Mouse (Mus musculus): ENCODE measurements at regions not wholly inside any gene's neighbourhood (a gene's known extent, or its start where the extent isn't known, plus 50 kb on each side); places are given as distances from the start of the nearest gene placed in this dataset.
A peak's percentile ranks its signal among the peaks of the same experiment; 100 is the strongest.
"Not testable (repeated sequence)": the region's sequence is repeated elsewhere in the genome, so short reads cannot be mapped to it uniquely, and the experiment has no call there.

DNA sequence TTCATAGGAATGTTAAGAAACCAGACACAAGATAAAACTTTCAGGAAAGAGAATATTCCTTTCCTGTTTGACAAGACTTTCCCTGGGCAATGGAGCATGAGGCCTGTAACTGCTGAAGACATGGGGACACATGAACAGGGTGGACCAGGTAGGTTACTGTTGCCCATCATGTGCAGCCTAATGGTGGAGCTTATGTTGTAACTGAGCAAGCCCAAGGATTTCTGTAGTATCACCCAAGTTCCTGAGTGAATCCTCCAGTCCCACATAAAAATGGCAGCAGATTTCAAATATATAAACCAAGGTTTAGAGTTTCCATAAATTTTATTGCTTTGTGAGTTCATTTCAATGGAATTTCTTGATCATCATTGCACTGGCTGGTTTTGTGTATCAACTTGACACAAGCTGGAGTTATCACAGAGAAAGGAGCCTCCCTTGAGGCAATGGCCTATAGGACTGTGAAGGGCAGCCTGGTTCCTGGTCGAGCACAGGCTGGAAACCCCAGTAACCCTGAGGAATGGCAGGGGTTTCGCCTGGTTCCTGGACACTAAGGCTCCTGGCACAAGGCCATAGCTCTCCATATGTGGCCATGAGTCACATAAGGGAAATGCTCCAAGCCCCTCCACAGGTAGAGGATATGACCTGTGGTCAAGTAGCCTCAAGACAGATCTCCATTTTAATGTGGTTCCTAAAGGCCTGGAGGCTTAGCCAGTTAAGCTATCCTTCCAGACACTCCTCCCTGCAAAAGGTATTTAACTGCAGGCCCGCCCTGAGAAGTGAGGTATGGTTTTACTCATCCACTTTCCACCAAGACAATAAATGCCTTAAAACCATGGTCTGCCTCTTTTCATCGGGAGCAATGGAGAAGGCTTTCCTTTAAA lies 92.9 kb upstream of the Pfn2 start:
- Histone ChIP-seq H3K27ac (replicated peaks) (no peak overlapping the region), H3K4me3 (no peak overlapping the region), H3K9me3 (no peaks in the 10 kb centered on the region), H3K4me1 (no peaks in the 10 kb centered on the region; the same call in 1 of the 2 replicates), H3K36me3 (replicated peaks) (no peaks in the 10 kb centered on the region), H3K27me3 (replicated peaks; ENCODE audit: low read depth, poor library complexity, severe bottlenecking) (no peaks in the 10 kb centered on the region)
- DNase-seq (ENCODE audit: low spot score), result no peak
- 86% methylated on average over 4 of the region's 4 CpGs for WGBS

DNA sequence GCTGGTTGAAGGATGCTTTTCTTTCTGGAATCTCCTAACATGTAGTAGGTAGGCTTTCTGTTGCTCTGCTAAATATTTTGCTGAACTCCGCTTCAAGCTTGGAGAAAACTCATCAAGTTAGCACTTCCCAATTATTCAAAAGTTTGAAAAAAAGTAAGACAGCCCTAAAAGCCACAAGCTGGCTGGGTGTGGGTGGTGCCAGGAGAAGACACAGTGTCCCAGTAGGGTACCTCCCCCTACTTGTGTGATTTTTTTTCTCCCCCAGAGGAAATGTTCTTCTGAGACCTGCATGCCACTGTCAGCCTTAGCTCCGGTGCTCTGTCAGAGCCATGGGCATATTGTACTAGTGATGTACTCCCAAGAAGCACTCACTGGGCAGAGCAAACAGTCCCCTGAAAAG lies 96.8 kb upstream of the Pfn2 start:
- Histone ChIP-seq H3K4me1 (no peaks in the 10 kb centered on the region; the same call in 1 of the 2 replicates), H3K27ac (replicated peaks) (no peak overlapping the region), H3K36me3 (replicated peaks) (no peaks in the 10 kb centered on the region), H3K4me3 (no peak overlapping the region), H3K27me3 (replicated peaks; ENCODE audit: low read depth, poor library complexity, severe bottlenecking) (no peaks in the 10 kb centered on the region), H3K9me3 (no peaks in the 10 kb centered on the region)
- no peak for DNase-seq (ENCODE audit: low spot score)
- WGBS, result 84% methylated on average over 2 of the region's 2 CpGs

DNA sequence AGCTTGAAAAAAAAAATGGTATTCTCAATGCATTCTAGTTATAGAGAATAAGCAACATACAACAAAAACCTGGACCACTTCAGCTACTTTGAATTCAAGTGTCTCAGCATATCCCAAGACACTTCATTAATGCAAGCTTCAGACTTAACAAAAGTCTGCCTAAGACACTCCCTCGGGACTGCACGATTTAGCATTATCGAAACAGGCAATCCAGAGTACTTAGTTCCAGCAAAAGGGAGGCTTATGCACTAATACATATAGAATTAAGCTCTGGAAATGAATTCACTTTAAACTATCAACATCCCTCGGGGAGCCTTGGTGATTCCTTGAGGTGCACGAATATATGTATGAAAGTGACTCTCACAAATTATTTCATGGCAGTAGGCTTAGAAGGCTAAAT lies 97.9 kb upstream of the Pfn2 start:
- DNase-seq (ENCODE audit: low spot score), result no peak
- H3K4me3 ChIP-seq, result no peak overlapping the region
- no peak overlapping the region for H3K27ac ChIP-seq (replicated peaks)
- 88% methylated on average over 5 of the region's 5 CpGs for WGBS
- no peaks in the 10 kb centered on the region for H3K27me3 ChIP-seq (replicated peaks; ENCODE audit: low read depth, poor library complexity, severe bottlenecking)
- H3K36me3 ChIP-seq (replicated peaks), result no peaks in the 10 kb centered on the region
- H3K9me3 ChIP-seq, result no peaks in the 10 kb centered on the region
- H3K4me1 ChIP-seq, result peaks cover 3% of the 10 kb centered on the region; the same call in 1 of the 2 replicates

DNA sequence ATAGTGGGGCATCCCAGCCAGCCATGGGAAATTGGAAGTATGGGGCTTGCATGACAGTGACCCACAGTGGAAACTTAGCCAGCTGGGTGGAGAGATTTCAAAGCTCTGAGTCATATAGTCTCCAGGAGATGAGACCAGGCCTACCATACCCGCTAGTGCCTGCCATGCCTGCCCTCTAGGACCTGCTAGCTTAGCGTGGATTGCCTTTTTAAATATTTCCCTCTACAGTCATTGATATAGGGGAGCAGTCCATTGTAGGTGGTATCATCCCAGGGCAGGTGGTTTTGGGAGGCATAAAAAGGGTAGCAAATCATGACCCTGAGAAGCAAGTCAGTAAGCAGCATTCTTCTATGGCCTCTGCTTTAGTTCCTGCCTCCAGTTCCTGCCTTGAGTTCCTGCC lies 99.5 kb upstream of the Pfn2 start:
- Histone ChIP-seq H3K27ac (replicated peaks) (no peak overlapping the region), H3K27me3 (replicated peaks; ENCODE audit: low read depth, poor library complexity, severe bottlenecking) (no peaks in the 10 kb centered on the region), H3K4me3 (no peak overlapping the region), H3K9me3 (no peaks in the 10 kb centered on the region), H3K4me1 (peaks cover 16% of the 10 kb centered on the region), H3K36me3 (replicated peaks) (no peaks in the 10 kb centered on the region)
- DNase-seq (ENCODE audit: low spot score), result no peak
- WGBS, result 91% methylated on average over 2 of the region's 2 CpGs

DNA sequence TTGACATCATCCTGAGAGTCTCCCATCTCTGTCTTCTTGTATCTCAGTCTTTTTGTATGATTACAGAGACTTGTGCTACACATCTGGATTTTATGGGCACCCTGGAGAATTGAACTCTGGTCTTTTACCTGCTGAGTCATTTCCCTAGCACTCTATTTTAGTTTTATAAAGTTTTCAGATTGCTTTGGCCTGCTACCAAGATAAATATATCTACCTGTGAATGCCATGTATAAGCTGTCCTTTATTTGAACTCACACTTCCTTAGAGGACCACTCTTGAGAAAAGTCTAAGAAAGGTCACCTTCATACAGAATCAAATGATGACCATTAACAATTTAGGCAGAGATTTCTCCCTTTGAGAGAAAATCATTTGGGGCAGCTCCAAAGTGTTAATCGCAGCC lies 100.8 kb upstream of the Pfn2 start:
- DNase-seq (ENCODE audit: low spot score), result no peak
- Histone ChIP-seq H3K4me3 (no peak overlapping the region), H3K27ac (replicated peaks) (no peak overlapping the region), H3K9me3 (no peaks in the 10 kb centered on the region), H3K27me3 (replicated peaks; ENCODE audit: low read depth, poor library complexity, severe bottlenecking) (no peaks in the 10 kb centered on the region), H3K36me3 (replicated peaks) (no peaks in the 10 kb centered on the region), H3K4me1 (peaks cover 18% of the 10 kb centered on the region)
- 95% methylated on average over 1 of the region's 1 CpGs for WGBS

DNA sequence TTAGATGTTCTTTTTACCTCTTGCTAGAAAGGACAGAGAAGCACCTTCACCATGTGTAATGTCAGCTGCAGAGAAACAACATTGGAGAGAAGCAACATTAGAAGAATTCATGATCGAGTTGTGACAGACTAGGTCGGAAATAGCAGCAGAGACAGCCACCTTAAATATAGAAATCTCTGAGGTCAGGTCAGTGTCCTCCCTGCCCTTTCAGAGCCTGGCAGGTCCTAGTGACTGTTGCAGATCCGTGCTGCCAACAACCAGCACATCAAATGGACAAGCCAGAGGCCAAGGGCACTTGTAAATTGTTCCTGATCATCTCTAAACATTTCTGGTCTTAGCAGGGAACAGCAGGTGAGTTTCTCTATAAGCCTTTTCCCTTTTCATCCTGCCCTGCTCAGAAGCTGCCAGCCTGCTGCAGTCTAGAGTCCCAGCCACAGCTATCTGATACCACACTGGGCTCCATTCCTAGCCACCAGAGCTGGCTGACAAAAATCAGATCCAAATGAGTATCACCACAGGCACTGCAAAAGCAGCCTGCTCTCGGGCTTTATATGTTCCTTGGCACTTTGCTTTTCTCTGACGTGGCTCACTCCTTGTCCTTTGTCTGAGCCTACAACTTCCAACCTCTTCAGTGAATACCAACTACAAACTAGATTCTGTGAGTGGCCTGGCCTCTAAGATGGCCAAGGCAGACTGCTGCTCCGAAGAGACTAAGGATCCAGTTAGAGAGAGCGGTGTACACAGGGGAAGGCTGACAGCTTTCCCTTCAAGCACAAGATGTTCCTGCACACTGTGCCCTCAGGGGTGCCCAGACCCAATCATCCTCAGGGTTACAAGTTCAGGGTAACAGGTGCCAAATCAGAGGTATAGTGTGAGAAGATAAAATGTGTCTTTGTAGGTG lies 102.8 kb upstream of the Pfn2 start:
- H3K27ac ChIP-seq (replicated peaks), result peak overlapping the region; percentile 41; the same call in 1 of the 2 replicates
- peaks cover 18% of the 10 kb centered on the region for H3K4me1 ChIP-seq
- H3K9me3 ChIP-seq, result no peaks in the 10 kb centered on the region
- H3K4me3 ChIP-seq, result no peak overlapping the region
- H3K27me3 ChIP-seq (replicated peaks; ENCODE audit: low read depth, poor library complexity, severe bottlenecking), result no peaks in the 10 kb centered on the region
- no peak for DNase-seq (ENCODE audit: low spot score)
- no peaks in the 10 kb centered on the region for H3K36me3 ChIP-seq (replicated peaks)
- 70% methylated on average over 7 of the region's 7 CpGs for WGBS

DNA sequence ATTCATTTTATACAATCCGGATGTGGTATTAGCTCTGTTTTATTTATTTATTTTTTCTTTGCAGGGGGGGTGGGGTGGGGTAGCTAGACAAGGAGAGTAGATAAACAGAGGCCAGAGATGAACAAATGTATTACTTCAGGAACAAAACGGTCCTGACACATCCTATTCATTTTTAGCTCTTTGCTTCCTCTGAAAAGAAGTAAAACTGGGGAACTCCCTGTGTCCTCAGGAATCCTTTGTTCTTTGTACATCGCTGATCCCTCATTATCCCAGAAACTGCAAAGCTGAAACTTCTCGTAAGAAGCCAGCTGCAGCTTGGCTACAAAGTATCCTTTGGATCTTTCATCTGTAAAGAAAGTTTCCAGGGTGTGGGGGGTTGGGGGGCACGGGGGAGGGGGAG lies 103.6 kb upstream of the Pfn2 start:
- Histone ChIP-seq H3K4me3 (no peak overlapping the region), H3K27ac (replicated peaks) (no peak overlapping the region), H3K27me3 (replicated peaks; ENCODE audit: low read depth, poor library complexity, severe bottlenecking) (no peaks in the 10 kb centered on the region), H3K4me1 (peaks cover 18% of the 10 kb centered on the region), H3K9me3 (no peaks in the 10 kb centered on the region), H3K36me3 (replicated peaks) (no peaks in the 10 kb centered on the region)
- no peak for DNase-seq (ENCODE audit: low spot score)
- 34% methylated on average over 5 of the region's 5 CpGs for WGBS

DNA sequence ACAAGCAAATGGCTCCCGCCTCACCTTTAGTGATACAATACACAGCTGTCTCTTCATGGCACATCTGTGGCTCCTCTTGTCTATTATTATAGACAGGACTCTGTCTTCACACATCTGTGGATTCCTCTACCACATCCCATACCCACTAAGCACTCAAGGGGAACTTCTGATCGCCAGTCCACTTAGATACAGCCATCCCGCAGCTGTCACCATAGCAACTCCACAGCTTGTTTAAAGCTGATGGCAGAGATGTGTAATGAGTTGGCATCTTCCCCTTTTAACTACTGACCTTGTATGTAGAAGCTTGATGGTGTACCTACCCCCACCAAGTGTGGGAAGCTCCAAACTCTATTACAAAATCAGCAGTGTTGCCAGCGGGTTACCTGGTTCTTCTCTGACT lies 109.5 kb upstream of the Pfn2 start:
- H3K9me3 ChIP-seq, result no peaks in the 10 kb centered on the region
- 0 out of 2 replicates have a peak, but pooled peaks cover 2% of the 10 kb centered on the region for H3K4me1 ChIP-seq
- no peak for DNase-seq (ENCODE audit: low spot score)
- H3K36me3 ChIP-seq (replicated peaks), result no peaks in the 10 kb centered on the region
- no peak overlapping the region for H3K4me3 ChIP-seq
- 87% methylated on average over 4 of the region's 4 CpGs for WGBS
- no peaks in the 10 kb centered on the region for H3K27me3 ChIP-seq (replicated peaks; ENCODE audit: low read depth, poor library complexity, severe bottlenecking)
- H3K27ac ChIP-seq (replicated peaks), result no peak overlapping the region

DNA sequence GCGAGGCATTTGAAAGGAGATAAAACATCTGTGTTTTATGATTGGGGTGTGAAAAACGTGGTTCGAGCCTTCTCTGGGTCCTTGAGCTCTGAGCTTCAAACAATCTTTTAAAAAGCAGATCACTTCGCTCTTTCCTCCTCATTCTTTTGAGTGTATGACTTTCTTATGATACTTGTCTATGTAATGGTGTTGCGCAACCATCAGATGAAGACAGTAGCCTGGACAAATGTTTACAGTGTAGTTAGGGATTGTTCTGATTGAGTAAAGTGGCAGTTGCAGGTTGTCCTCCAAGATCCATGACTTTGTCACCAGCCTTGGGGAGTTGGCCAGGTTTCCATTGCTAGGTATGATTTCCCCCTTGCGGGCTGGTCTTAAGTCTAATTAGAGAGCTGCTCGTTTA lies 116.1 kb upstream of the Pfn2 start:
- no peaks in the 10 kb centered on the region for H3K9me3 ChIP-seq
- WGBS, result 90% methylated on average over 7 of the region's 7 CpGs

DNA sequence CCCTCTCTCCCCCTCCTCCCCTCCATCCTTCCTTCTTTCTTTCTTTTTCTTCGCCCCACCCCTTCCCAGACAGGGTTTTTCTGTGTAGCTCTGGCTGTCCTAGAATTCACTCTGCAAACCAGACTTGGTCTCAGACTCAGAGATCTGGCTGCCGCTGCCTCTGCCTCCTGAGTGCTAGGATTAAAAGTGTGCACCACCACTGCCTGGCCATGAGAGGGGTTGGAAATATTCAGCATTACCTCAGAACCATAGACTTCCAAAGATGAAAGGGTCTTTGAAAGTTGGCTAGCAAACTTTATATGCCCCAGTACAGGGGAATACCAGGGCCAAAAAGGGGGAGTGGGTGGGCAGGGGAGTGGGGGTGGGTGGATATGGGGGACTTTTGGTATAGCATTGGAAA lies 122.7 kb upstream of the Pfn2 start:
- not testable (repeated sequence) for DNase-seq (ENCODE audit: low spot score); H3K4me3 ChIP-seq; H3K9me3 ChIP-seq; H3K27ac ChIP-seq (replicated peaks); H3K36me3 ChIP-seq (replicated peaks); H3K27me3 ChIP-seq (replicated peaks; ENCODE audit: low read depth, poor library complexity, severe bottlenecking)
- H3K4me1 ChIP-seq, result peaks cover 34% of the 10 kb centered on the region
- WGBS, result 84% methylated on average over 2 of the region's 2 CpGs

More for the DNA sequence above, 116.1 kb upstream of the Pfn2 start:
- Histone ChIP-seq H3K4me3 (no peak overlapping the region), H3K27me3 (replicated peaks; ENCODE audit: low read depth, poor library complexity, severe bottlenecking) (no peaks in the 10 kb centered on the region), H3K36me3 (replicated peaks) (no peaks in the 10 kb centered on the region), H3K27ac (replicated peaks) (no peak overlapping the region), H3K4me1 (no peaks in the 10 kb centered on the region)
- DNase-seq (ENCODE audit: low spot score), result no peak

DNA sequence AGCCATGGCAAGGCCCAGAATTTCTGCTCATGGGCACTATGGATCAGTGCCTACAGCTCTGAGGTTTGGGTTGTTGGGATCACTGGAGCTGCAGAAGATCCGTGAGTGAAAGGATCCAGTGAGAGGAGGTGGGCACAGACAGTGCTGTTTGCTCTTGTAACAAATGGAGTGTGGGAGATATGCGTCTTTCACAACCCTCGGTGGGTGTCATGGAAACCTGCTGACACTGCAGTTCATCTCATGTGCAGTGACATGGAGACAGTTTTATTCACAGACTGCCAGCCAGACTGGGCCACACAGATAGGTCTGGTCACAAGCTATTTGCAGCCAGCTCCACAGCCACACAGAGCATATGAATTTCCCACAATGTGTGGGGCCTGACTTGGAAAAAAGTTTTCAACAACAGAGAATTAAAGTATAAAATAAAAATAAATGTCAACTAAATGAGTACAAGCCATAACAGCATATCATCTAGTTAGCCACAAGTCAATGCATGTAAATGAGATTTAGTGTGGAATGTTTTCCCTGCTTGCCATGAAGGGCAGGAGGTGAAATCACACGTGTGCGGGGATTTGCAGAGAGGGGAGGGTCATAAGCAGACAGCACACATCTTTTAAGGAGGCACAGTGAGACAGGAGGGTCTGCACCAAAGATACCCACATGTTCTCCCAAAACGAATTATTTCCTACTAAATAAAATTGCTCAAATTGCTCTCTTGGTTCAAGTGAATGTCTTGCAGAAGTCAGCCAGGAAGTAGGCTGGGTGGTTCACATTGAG lies 124.8 kb upstream of the Pfn2 start:
- 58% methylated on average over 6 of the region's 6 CpGs for WGBS
- H3K27ac ChIP-seq (replicated peaks), result peak overlapping the region; percentile 44
- no peak for DNase-seq (ENCODE audit: low spot score)

DNA sequence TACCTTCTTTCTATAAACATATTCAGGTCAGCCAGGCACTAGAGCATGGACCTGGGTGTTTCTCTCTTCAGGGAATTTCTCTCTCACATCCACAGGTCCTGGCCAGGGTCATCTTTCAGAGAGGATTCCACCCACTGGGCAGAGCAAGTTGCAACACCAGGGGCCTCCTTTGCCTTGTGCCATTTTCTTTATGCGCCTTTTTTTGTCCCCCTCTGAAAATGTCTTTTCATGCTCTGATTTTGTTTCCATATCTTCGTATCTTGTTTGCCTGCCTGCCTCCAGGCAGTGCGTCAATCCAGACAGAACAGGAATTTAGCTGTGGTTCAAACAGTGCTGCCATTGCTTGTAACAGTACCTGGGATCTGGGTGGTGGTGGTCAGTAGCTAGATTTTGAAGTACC lies 125.7 kb upstream of the Pfn2 start:
- Histone ChIP-seq H3K36me3 (replicated peaks) (no peaks in the 10 kb centered on the region), H3K4me1 (peaks cover 44% of the 10 kb centered on the region), H3K27ac (replicated peaks) (0 out of 2 replicates have a peak overlapping the region, but pooled peaks have one; percentile 14), H3K4me3 (no peak overlapping the region), H3K27me3 (replicated peaks; ENCODE audit: low read depth, poor library complexity, severe bottlenecking) (no peaks in the 10 kb centered on the region), H3K9me3 (no peaks in the 10 kb centered on the region)
- 75% methylated on average over 3 of the region's 3 CpGs for WGBS
- no peak for DNase-seq (ENCODE audit: low spot score)

More for the DNA sequence above, 124.8 kb upstream of the Pfn2 start:
- no peak overlapping the region for H3K4me3 ChIP-seq
- peaks cover 44% of the 10 kb centered on the region for H3K4me1 ChIP-seq
- H3K27me3 ChIP-seq (replicated peaks; ENCODE audit: low read depth, poor library complexity, severe bottlenecking), result no peaks in the 10 kb centered on the region
- no peaks in the 10 kb centered on the region for H3K9me3 ChIP-seq
- H3K36me3 ChIP-seq (replicated peaks), result no peaks in the 10 kb centered on the region

Measured in embryonic facial prominence, embryonic 10.5 days (tissue).